Mouse (Mus musculus) ES-CJ7 (cell line): ENCODE measurements around the gene Plcg1.

ENCODE experiments used
- DNase-seq: peaks from one replicate; pipeline ENCODE4 v3.0.0; 2011; ENCODE audit warnings: low read depth, low spot score

Plcg1 gene

GRCm38 (mm10) chr2:160770409-160770808 lies 39.3 kb downstream of the Plcg1 start:
- DNase-seq = no peak

- DNase-seq = no peak
Measured at GRCm38 (mm10) chr2:160770871-160771270, 39.8 kb downstream of the Plcg1 start.

DNA sequence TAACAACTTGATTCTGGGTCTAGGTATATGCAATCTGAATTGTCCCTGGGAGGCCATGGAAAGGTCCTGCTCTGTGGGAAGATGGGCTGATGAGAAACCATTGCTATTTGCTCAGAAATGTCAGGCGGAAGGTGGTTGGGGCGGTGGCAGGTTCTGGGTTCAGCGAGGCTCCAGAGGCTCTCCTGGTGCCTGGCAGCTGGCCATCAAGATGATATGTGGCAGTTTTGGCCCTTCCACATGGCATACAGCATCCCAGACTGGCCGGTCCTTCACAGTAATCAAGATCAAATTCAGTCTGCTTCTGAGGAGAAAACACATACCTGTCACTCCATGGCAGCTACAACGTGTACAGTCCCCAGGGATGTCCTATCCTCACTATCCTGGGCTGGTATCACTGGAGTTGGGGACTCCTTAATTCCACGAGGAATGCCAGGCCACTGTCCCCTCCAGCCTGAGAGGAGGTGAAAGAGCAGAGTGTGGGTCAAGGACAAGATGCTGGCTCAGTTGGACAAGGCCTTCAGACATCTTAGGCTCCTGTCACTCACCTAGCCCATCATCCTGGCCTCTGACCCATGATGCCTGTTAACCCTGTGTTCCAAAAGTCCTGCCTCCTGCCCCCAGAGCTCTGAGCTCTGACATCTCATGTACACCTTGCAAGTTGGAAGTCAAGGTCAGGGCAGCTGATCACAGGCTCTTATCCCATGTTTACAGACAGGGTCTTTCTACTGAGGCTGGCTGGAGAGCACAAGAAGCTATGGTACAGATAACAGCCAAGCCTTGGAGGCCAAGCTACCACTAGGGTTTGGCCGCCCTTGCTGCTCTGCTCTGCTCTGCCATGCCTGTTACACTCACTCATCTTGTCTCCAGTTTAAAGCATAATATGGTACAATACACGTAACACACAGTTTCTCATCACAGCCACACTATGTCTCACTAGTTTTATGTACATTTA lies 40.5 kb downstream of the Plcg1 start:
- DNase-seq = no peak

- DNase-seq = no peak
Measured at GRCm38 (mm10) chr2:160778034-160778433, 46.9 kb downstream of the Plcg1 start.

DNA sequence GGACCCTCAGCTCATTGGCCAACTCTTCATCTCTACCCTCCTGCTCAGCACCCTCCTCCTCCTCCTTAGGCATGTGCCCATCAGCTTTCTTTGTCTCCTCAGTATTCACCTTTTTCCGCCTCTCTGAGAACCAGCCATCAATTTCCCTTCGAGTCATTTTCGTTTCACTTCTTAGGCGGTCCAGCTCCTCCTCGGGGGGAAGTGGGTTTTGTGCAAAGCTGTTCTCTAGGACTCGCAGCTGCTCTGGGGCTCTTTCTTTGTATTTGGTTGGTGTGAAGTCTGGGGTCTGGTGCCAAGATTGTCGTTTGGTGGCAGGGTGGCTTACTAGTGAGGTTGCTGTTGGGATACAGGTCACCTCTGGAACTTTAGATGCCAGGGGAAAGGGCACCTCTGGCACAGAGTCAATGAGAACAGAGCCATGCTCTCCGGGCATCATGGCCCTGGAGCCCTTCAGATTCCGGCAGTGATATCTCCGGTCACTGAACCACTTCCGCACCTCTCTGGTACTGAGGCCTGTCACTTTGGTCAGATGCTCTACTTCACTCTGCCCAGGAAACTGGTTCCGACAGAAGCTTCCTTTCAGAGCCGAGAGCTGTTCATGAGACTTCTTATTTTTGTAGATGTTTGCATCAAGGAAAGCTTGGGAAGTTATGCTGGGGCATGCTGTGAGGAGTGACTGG lies 49.2 kb downstream of the Plcg1 start:
- DNase-seq = no peak

DNA sequence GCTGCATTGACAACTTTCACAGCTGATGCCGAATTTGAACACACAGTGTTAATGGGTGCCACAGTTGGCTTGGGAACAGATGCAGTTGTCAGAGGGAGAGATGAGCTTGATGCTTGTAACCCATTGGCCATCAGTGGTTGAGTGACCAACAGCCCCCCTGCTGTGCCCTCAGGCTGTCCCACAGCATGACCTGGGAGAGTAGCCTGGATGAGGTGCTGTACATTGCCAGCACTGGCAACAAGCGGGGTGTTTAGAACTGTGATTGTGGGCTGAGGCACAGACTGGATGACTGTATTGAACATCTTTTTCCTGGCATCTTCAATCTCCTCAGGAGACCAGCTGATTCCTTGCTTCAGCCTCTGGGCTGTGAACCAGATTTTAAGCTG lies 49.7 kb downstream of the Plcg1 start:
- DNase-seq = no peak

- DNase-seq = no peak
Measured at GRCm38 (mm10) chr2:160786333-160786732, 55.2 kb downstream of the Plcg1 start.

DNA sequence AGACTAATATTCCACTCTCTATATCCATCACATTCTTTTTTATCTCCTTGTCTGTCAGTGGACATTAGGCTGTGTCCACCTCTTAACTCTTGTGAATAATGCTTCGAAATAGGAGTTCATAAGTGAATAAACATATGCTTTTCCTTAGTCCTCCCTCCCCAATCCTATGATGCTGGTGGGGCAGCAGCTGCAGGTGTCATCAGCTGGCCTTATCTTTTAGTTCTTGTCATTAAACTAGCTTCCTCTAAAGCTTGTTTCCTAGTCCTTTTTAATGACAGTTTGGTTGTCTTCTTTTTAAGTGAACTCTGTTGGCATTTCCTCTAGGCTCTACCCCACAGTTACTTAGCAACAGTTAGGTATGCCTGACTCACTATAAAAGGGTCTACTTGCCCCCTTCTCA lies 57.9 kb downstream of the Plcg1 start:
- no peak for DNase-seq

- no peak for DNase-seq
Measured at GRCm38 (mm10) chr2:160789741-160790140, 58.6 kb downstream of the Plcg1 start.

GRCm38 (mm10) chr2:160793117-160793516 lies 62.0 kb downstream of the Plcg1 start:
- no peak for DNase-seq

DNA sequence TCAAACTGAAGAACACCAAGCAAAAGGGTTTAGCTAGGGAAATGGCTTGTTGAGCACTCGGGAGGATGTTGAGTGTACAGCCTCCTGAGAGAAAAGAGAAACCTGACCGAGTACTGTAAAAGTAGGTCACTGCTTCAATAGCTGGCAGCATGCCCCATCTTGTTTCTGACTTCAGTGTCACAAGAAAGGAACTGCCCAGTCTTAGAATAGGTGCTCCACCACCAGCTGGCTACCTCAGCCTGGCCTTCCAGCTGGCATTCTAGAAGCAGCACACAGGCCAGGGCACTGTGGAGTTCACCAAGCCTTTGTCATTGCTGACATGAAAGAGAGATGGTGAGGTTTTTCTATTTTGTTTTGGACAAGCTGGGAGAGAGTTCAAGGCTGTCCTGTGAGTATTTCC lies 65.9 kb downstream of the Plcg1 start:
- no peak for DNase-seq

GRCm38 (mm10) chr2:160798206-160798605 lies 67.1 kb downstream of the Plcg1 start:
- DNase-seq = no peak

- no peak for DNase-seq
Measured at GRCm38 (mm10) chr2:160800967-160801366, 69.9 kb downstream of the Plcg1 start.

- DNase-seq = no peak
Measured at GRCm38 (mm10) chr2:160802326-160802725, 71.2 kb downstream of the Plcg1 start.

DNA sequence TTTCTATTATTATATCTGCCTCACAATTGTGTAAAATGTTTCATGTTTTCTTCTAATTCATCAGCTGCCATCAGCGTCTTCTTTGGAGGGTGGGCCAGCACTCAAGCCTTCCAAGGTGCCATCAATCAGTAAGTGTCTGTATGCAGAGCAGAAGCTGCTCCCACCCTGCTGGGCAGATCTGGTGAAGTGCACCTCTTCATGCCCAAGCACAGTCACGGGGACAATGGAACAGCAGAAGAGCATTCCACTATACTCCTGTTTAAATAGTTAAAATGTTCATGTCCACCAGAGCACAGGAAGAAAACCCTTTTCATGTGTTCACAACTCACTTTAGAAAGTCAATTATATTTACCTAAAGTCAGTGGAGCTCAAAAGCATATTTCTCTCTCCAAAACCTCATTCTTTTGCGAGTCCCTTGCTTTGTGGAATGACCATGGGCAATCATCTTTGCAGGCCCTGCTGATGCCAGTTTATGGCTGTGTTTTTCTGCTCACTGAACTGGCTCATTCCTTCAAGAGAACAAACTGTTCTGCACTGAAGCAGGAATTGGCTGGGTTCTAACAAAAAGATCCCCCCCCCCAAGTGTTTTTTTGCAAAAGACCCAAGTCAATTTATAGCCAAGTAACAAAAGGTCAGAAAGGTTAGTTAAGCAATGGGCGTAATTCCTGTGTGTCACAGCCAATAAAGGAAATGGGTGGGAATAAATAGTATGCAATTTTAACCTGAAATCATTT lies 73.9 kb downstream of the Plcg1 start:
- DNase-seq = no peak

- DNase-seq = no peak
Measured at GRCm38 (mm10) chr2:160806091-160806521, 75.0 kb downstream of the Plcg1 start.

DNA sequence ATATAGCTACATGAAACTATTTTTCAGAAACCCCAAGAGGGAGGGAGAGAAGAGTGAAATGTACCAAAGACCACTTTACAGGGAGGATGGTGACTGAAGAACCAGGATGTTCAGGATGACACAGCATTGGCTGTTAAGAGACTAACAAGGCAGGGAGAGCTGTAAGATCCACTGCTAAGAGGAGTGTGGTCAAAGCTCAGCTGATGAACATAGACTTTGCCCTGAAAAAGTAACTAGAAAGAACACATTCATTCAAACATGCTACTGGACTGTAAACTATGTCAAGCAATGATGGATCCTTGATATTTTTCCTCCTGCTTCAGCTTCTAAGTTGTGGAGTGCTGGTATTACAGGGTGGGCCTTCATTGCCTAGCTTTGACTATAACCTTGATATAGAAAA lies 79.3 kb downstream of the Plcg1 start:
- no peak for DNase-seq

GRCm38 (mm10) chr2:160810802-160811201 lies 79.7 kb downstream of the Plcg1 start:
- no peak for DNase-seq
